Mouse (Mus musculus): Measurements from ENCODE around the gene Atxn2.

DNA sequence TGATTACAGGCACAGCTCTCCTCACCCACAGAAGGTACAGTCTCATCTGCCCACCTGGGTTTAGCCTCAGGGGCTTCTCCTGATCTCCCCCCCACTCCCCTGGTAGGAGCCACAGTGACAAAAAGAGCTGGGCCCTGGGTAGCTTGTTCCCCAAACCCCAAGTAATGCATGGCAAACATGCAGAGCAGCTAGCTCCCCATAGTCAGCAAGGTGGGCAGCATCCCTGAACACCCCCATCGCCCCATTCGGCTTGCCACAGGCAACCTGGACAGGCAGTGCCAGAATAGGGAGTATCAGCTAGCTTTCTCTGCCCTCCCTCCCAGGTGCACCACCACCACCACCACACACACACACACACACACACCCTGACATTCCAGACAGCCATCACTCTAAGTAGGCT, 122.0 kb downstream of the Atxn2 start:
- no peak for TF ChIP-seq CTCF (IDR thresholded peaks at IDR 0.05; ENCODE audit: borderline replicate concordance, insufficient read depth, low read length)
- TF ChIP-seq POLR2A (IDR thresholded peaks at IDR 0.05; ENCODE audit: low read depth, low read length): no peak

Data from embryonic fibroblast, embryonic 13.5 days (primary cell).